19 mouse cellular contexts compared by ENCODE assay signal in genomic region chr10:4249235-4249845, GRCm38 (mm10). TPM values are rescaled to one million over a fixed set of nuclear protein-coding genes. Genes with fewer than 3 reads are reported as not detected.
A peak's percentile ranks its signal among the peaks of the same experiment; 100 is the strongest.
DNase-seq lines count a peak whose midpoint lies in the region; ATAC-seq and TF ChIP-seq lines count a peak whose summit lies in the region.
"Had no signal": no experiment of that assay in that cellular context is flagged by ENCODE, and none has a peak within 500 bp of the region (broad histone marks: within the 10 kb centered on the region; RNA-seq: fewer than 3 reads in every experiment).

No protein-coding gene starts in this region.

- DNase-seq in cerebellum, adult 8-10 months = peak; percentile 37
- no peak for DNase-seq in cerebellum, adult 11 months
- peak; percentile 99 for DNase-seq in R1 (ENCODE audit: low read depth, low spot score)
- peak; percentile 63 for DNase-seq in embryo, embryonic 10.5 days (ENCODE audit: low spot score)
- DNase-seq in left cerebral cortex, adult 8-10 months (ENCODE audit: low spot score in 2 of 2) = no peak
- DNase-seq in lung, postnatal 4 days = no peak
- DNase-seq: adrenal gland, postnatal 10 days; kidney, adult 18-20 months; kidney, postnatal 14 days; thymus, postnatal 4 days had no signal

- ATAC-seq in CD4-positive, CD25-positive, alpha-beta regulatory T cell, adult 4 months = no peak
- ATAC-seq: forebrain, embryonic 14.5 days; lung, postnatal 0 days had no signal

- H3K9me3 ChIP-seq in E14TG2a.4 (ENCODE audit: low read length) = no peaks in the 10 kb centered on the region
- H3K9me3 ChIP-seq: G1E; heart, embryonic 12.5 days; limb, embryonic 13.5 days; neural tube, embryonic 12.5 days had no signal

- H3K36me3 ChIP-seq in E14TG2a.4 (ENCODE audit: insufficient read depth, low read length) = peaks cover 23% of the 10 kb centered on the region
- H3K36me3 ChIP-seq: G1E; heart, embryonic 12.5 days; limb, embryonic 13.5 days; neural tube, embryonic 12.5 days had no signal

- no peaks in the 10 kb centered on the region for H3K27me3 ChIP-seq in E14TG2a.4 (ENCODE audit: insufficient read depth, low read length)
- H3K27me3 ChIP-seq: heart, embryonic 12.5 days; limb, embryonic 13.5 days; neural tube, embryonic 12.5 days had no signal

- no peak for TF ChIP-seq CTCF in E14TG2a.4 (conservative IDR thresholded peaks at IDR 0.05; ENCODE audit: low read length)

- H3K4me3 ChIP-seq in E14TG2a.4 (replicated peaks; ENCODE audit: low read length) = peak overlapping the region; percentile 35; the same call in 1 of the 2 replicates
- H3K4me3 ChIP-seq: heart, embryonic 12.5 days; limb, embryonic 13.5 days; neural tube, embryonic 12.5 days had no signal

- H3K4me1 ChIP-seq in E14TG2a.4 (replicated peaks; ENCODE audit: low read depth, low read length) = peaks cover 84% of the 10 kb centered on the region
- H3K4me1 ChIP-seq: heart, embryonic 12.5 days; limb, embryonic 13.5 days had no signal

RNA-seq across cellular contexts. Expression of gene Akap12, which starts 16.8 kb away (rescaled TPM):
- polyA plus RNA-seq in CD4-positive, CD25-positive, alpha-beta regulatory T cell, adult 4 months (2017; shearing (Covaris generic)) = 1 to 10 TPM; 6.7 to 7.9 TPM
- 10 to 100 TPM; 17.3 to 20.6 (median 19.8) TPM for total RNA-seq in left cerebral cortex, adult 8-10 months (2022)
- total RNA-seq: granulocyte monocyte progenitor cell, adult 5-6 weeks had no signal
- polyA plus RNA-seq: G1E had no signal

Comparison
In these comparisons a context has a peak if more than half of its experiments do, and no peak if none do; other contexts are left out.
1. DNase-seq: peak in cerebellum, adult 8-10 months (single experiment), R1 (single experiment) and embryo, embryonic 10.5 days (single experiment); none in cerebellum, adult 11 months (single experiment), left cerebral cortex, adult 8-10 months (0 of 2) and lung, postnatal 4 days (0 of 2).